Mouse (Mus musculus): ENCODE measurements around the gene Gsn. TPM values are rescaled to one million over a fixed set of nuclear protein-coding genes. Genes with fewer than 3 reads are reported as not detected.

Gsn gene
- total RNA-seq, 1 experiment from 2014 or later, result 8.9 TPM

- ATAC-seq (replicated peaks; ENCODE audit: low read depth, poor library complexity, severe bottlenecking), result no peak
Observed at GRCm38 (mm10) chr2:35247763-35248162, 8.4 kb upstream of the Gsn start.

GRCm38 (mm10) chr2:35252733-35253132, 3.4 kb upstream of the Gsn start:
- no peak for ATAC-seq (replicated peaks; ENCODE audit: low read depth, poor library complexity, severe bottlenecking)

- no peak for ATAC-seq (replicated peaks; ENCODE audit: low read depth, poor library complexity, severe bottlenecking)
Observed at GRCm38 (mm10) chr2:35253751-35254150, 2.4 kb upstream of the Gsn start.

GRCm38 (mm10) chr2:35255004-35255403, 1.2 kb upstream of the Gsn start:
- no peak for ATAC-seq (replicated peaks; ENCODE audit: low read depth, poor library complexity, severe bottlenecking)

GRCm38 (mm10) chr2:35255462-35255861, 718 bp upstream of the Gsn start:
- no peak for ATAC-seq (replicated peaks; ENCODE audit: low read depth, poor library complexity, severe bottlenecking)

- no peak for ATAC-seq (replicated peaks; ENCODE audit: low read depth, poor library complexity, severe bottlenecking)
Observed at GRCm38 (mm10) chr2:35256932-35257331, 752 bp downstream of the Gsn start.

- ATAC-seq (replicated peaks; ENCODE audit: low read depth, poor library complexity, severe bottlenecking), result no peak
Observed at GRCm38 (mm10) chr2:35257886-35258285, 1.7 kb downstream of the Gsn start.

- ATAC-seq (replicated peaks; ENCODE audit: low read depth, poor library complexity, severe bottlenecking), result no peak
Observed at GRCm38 (mm10) chr2:35258590-35258989, 2.4 kb downstream of the Gsn start.

- ATAC-seq (replicated peaks; ENCODE audit: low read depth, poor library complexity, severe bottlenecking), result peak; percentile 69
Observed at GRCm38 (mm10) chr2:35259338-35260080, 3.3 kb downstream of the Gsn start.

- ATAC-seq (replicated peaks; ENCODE audit: low read depth, poor library complexity, severe bottlenecking), result no peak
Observed at GRCm38 (mm10) chr2:35260291-35260690, 4.1 kb downstream of the Gsn start.

GRCm38 (mm10) chr2:35264095-35264494, 7.9 kb downstream of the Gsn start:
- peak; percentile 36; the same call in 1 of the 2 replicates for ATAC-seq (replicated peaks; ENCODE audit: low read depth, poor library complexity, severe bottlenecking)

GRCm38 (mm10) chr2:35265296-35265695, 9.1 kb downstream of the Gsn start:
- ATAC-seq (replicated peaks; ENCODE audit: low read depth, poor library complexity, severe bottlenecking), result peak; percentile 81

GRCm38 (mm10) chr2:35265775-35266174, 9.6 kb downstream of the Gsn start:
- no peak for ATAC-seq (replicated peaks; ENCODE audit: low read depth, poor library complexity, severe bottlenecking)

GRCm38 (mm10) chr2:35266251-35266905, 10.2 kb downstream of the Gsn start:
- ATAC-seq (replicated peaks; ENCODE audit: low read depth, poor library complexity, severe bottlenecking), result no peak

- no peak for ATAC-seq (replicated peaks; ENCODE audit: low read depth, poor library complexity, severe bottlenecking)
Observed at GRCm38 (mm10) chr2:35267156-35267875, 11.1 kb downstream of the Gsn start.

GRCm38 (mm10) chr2:35267876-35268566, 11.8 kb downstream of the Gsn start:
- ATAC-seq (replicated peaks; ENCODE audit: low read depth, poor library complexity, severe bottlenecking), result no peak

- ATAC-seq (replicated peaks; ENCODE audit: low read depth, poor library complexity, severe bottlenecking), result peak; percentile 22
Observed at GRCm38 (mm10) chr2:35269136-35269535, 13.0 kb downstream of the Gsn start.

- no peak for ATAC-seq (replicated peaks; ENCODE audit: low read depth, poor library complexity, severe bottlenecking)
Observed at GRCm38 (mm10) chr2:35269716-35270260, 13.6 kb downstream of the Gsn start.

- ATAC-seq (replicated peaks; ENCODE audit: low read depth, poor library complexity, severe bottlenecking), result peak; percentile 77
Observed at GRCm38 (mm10) chr2:35270531-35270984, 14.4 kb downstream of the Gsn start.

- ATAC-seq (replicated peaks; ENCODE audit: low read depth, poor library complexity, severe bottlenecking), result no peak
Observed at GRCm38 (mm10) chr2:35271817-35272216, 15.6 kb downstream of the Gsn start.
